Mouse (Mus musculus) midbrain, embryonic 13.5 days (tissue): ENCODE measurements around the gene Zp1. TPM values are rescaled to one million over a fixed set of nuclear protein-coding genes. Genes with fewer than 3 reads are reported as not detected.

Experiments used
- ATAC-seq: fragments of 200-750 bp; cut with Nextera tagmentation; 2 replicates; pipeline ENCODE4 v1.8.0; 2017; ENCODE audit warnings: mild to moderate bottlenecking, moderate TSS enrichment, moderate library complexity
- H3K27ac ChIP-seq: fragments of 300-500 bp; sonication (generic); 2 replicates; pipeline ENCODE4 v1.5.1; 2015; ENCODE audit warnings: inconsistent platforms, mild to moderate bottlenecking, moderate library complexity
- H3K27me3 ChIP-seq: fragments of 300-500 bp; sonication (generic); 2 replicates; pipeline ENCODE4 v1.6.1; 2015; ENCODE audit warnings: mild to moderate bottlenecking, inconsistent platforms
- H3K36me3 ChIP-seq: fragments of 300-500 bp; sonication (generic); 2 replicates; pipeline ENCODE4 v1.6.1; 2015; ENCODE audit warnings: mild to moderate bottlenecking, inconsistent platforms
- H3K4me1 ChIP-seq: fragments of 300-500 bp; sonication (generic); replicated peaks from 2 replicates; pipeline ENCODE4 v1.6.1; 2015; ENCODE audit warnings: inconsistent platforms
- H3K4me2 ChIP-seq: fragments of 300-500 bp; sonication (generic); replicated peaks from 2 replicates; pipeline ENCODE4 v1.6.1; 2015; ENCODE audit warnings: moderate library complexity, mild to moderate bottlenecking, inconsistent platforms
- H3K4me3 ChIP-seq: fragments of 300-500 bp; sonication (generic); replicated peaks from 2 replicates; pipeline ENCODE4 v1.5.1; 2015; ENCODE audit warnings: mild to moderate bottlenecking, inconsistent platforms
- H3K9ac ChIP-seq: fragments of 300-500 bp; sonication (generic); replicated peaks from 2 replicates; pipeline ENCODE4 v1.6.1; 2015; ENCODE audit warnings: mild to moderate bottlenecking, inconsistent platforms
- H3K9me3 ChIP-seq: fragments of 300-500 bp; sonication (generic); 2 replicates; pipeline ENCODE4 v1.6.1; 2016; ENCODE audit warnings: mild to moderate bottlenecking, inconsistent platforms
- WGBS: fragments of 180-500 bp; shearing (Covaris S2); methylation state at CpG from one replicate; pipeline ENCODE4 v1.1.7; 2015; 5-methylcytosine and 5-hydroxymethylcytosine counted together
- polyA plus RNA-seq: library from polyadenylated mRNA; unstranded; fragments of >200 nt; fragmentation: Nextera tagmentation; extraction: Ambion mirVana; gene quantifications from 2 replicates; pipeline ENCODE4 v1.2.1, GENCODE M21; 2015

Gene Zp1
- polyA plus RNA-seq, 1 experiment from 2014 or later = not detected

- H3K27ac ChIP-seq = no peak overlapping the region
- ATAC-seq = no peak
- no peak overlapping the region for H3K4me2 ChIP-seq
- no peak overlapping the region for H3K4me3 ChIP-seq
- H3K9ac ChIP-seq = no peak overlapping the region
- H3K4me1 ChIP-seq = peaks cover 42% of the 10 kb centered on the region
- H3K9me3 ChIP-seq = no peaks in the 10 kb centered on the region
- no peaks in the 10 kb centered on the region for H3K27me3 ChIP-seq
- WGBS = 86% methylated on average over 3 of the region's 3 CpGs
- peaks cover 36% of the 10 kb centered on the region for H3K36me3 ChIP-seq
Observed at GRCm38 (mm10) chr19:10943955-10944354, 23.5 kb upstream of the Zp1 start.

- H3K36me3 ChIP-seq = peaks cover 36% of the 10 kb centered on the region
- peak overlapping the region; percentile 65 for H3K4me2 ChIP-seq
- under 1% methylated on average over 40 of the region's 40 CpGs for WGBS
- peaks cover 18% of the 10 kb centered on the region for H3K4me1 ChIP-seq
- 0 out of 2 replicates have a peak, but pooled peaks cover 6% of the 10 kb centered on the region for H3K27me3 ChIP-seq
- H3K9ac ChIP-seq = peak overlapping the region; percentile 67
- H3K4me3 ChIP-seq = peak overlapping the region; percentile 39
- peak overlapping the region; percentile 74 for H3K27ac ChIP-seq
- no peaks in the 10 kb centered on the region for H3K9me3 ChIP-seq
- ATAC-seq = peak; percentile 82
Observed at GRCm38 (mm10) chr19:10940801-10941457, 20.5 kb upstream of the Zp1 start.

GRCm38 (mm10) chr19:10940097-10940800 lies 19.8 kb upstream of the Zp1 start:
- H3K27me3 ChIP-seq = 0 out of 2 replicates have a peak, but pooled peaks cover 6% of the 10 kb centered on the region
- peaks cover 18% of the 10 kb centered on the region for H3K4me1 ChIP-seq
- peaks cover 34% of the 10 kb centered on the region for H3K36me3 ChIP-seq
- no peaks in the 10 kb centered on the region for H3K9me3 ChIP-seq
- peak overlapping the region; percentile 39 for H3K4me3 ChIP-seq
- peak overlapping the region; percentile 67 for H3K9ac ChIP-seq
- peak overlapping the region; percentile 65 for H3K4me2 ChIP-seq
- 18% methylated on average over 37 of the region's 37 CpGs for WGBS
- ATAC-seq = peak; percentile 94
- H3K27ac ChIP-seq = peak overlapping the region; percentile 74

GRCm38 (mm10) chr19:10938771-10939170 lies 18.3 kb upstream of the Zp1 start:
- Histone ChIP-seq H3K4me3 (no peak overlapping the region), H3K4me2 (no peak overlapping the region), H3K4me1 (peaks cover 20% of the 10 kb centered on the region), H3K36me3 (peaks cover 19% of the 10 kb centered on the region), H3K27me3 (0 out of 2 replicates have a peak, but pooled peaks cover 6% of the 10 kb centered on the region), H3K27ac (no peak overlapping the region), H3K9ac (no peak overlapping the region), H3K9me3 (no peaks in the 10 kb centered on the region)
- ATAC-seq = no peak
- 66% methylated on average over 3 of the region's 3 CpGs for WGBS

GRCm38 (mm10) chr19:10937110-10937563 lies 16.7 kb upstream of the Zp1 start, which contains the start of gene Ptgdr2:
Gene Ptgdr2 (plus strand): TSS chr19:10937160.
- Histone ChIP-seq H3K4me2 (no peak within 1 kb of the TSS), H3K4me3 (no peak within 1 kb of the TSS), H3K27me3 (0 out of 2 replicates have a peak, but pooled peaks cover 6% of the 10 kb centered on the region), H3K9ac (no peak within 1 kb of the TSS), H3K36me3 (peaks cover 3% of the 10 kb centered on the region), H3K9me3 (no peaks in the 10 kb centered on the region), H3K27ac (no peak within 1 kb of the TSS), H3K4me1 (peaks cover 20% of the 10 kb centered on the region)
- no peak for ATAC-seq
- WGBS = 58% methylated on average over 5 of the region's 5 CpGs

DNA sequence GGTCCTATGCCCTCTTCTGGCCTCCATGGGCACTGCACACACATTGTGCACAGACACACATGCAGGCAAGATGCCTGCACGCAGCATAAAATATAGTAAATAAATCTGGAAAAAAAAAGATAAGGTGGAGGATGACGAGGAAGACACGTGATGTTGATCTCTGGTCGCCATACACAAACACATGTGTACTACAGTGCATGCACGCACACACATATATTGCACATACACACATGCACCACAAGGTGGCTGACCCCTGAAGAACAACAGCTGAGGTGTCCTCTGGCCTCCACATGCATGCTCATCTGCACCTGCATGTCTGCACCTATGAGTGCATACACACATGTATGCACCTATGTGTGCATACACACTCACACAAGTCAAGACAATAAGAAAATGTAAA lies 15.6 kb upstream of the Zp1 start:
- 87% methylated on average over 5 of the region's 5 CpGs for WGBS
- Histone ChIP-seq H3K4me3 (no peak overlapping the region), H3K27ac (no peak overlapping the region), H3K27me3 (0 out of 2 replicates have a peak, but pooled peaks cover 6% of the 10 kb centered on the region), H3K36me3 (no peaks in the 10 kb centered on the region), H3K4me2 (no peak overlapping the region), H3K4me1 (peaks cover 15% of the 10 kb centered on the region), H3K9me3 (no peaks in the 10 kb centered on the region), H3K9ac (no peak overlapping the region)
- no peak for ATAC-seq

- 15% methylated on average over 5 of the region's 5 CpGs for WGBS
- Histone ChIP-seq H3K27ac (no peak overlapping the region), H3K9me3 (no peaks in the 10 kb centered on the region), H3K4me3 (no peak overlapping the region), H3K27me3 (0 out of 2 replicates have a peak, but pooled peaks cover 6% of the 10 kb centered on the region), H3K36me3 (no peaks in the 10 kb centered on the region), H3K4me2 (no peak overlapping the region), H3K4me1 (peaks cover 4% of the 10 kb centered on the region; the same call in 1 of the 2 replicates), H3K9ac (no peak overlapping the region)
- no peak for ATAC-seq
Observed at GRCm38 (mm10) chr19:10935029-10935428, 14.6 kb upstream of the Zp1 start.

- Histone ChIP-seq H3K27ac (no peak overlapping the region), H3K4me2 (no peak overlapping the region), H3K9ac (no peak overlapping the region), H3K4me3 (no peak overlapping the region), H3K36me3 (no peaks in the 10 kb centered on the region), H3K4me1 (peaks cover 9% of the 10 kb centered on the region; the same call in 1 of the 2 replicates), H3K9me3 (no peaks in the 10 kb centered on the region), H3K27me3 (no peaks in the 10 kb centered on the region)
- 88% methylated on average over 2 of the region's 2 CpGs for WGBS
- no peak for ATAC-seq
Observed at GRCm38 (mm10) chr19:10930641-10931040, 10.2 kb upstream of the Zp1 start.

GRCm38 (mm10) chr19:10926666-10927065 lies 6.2 kb upstream of the Zp1 start:
- 36% methylated on average over 4 of the region's 4 CpGs for WGBS
- H3K36me3 ChIP-seq = no peaks in the 10 kb centered on the region
- H3K4me2 ChIP-seq = no peak overlapping the region
- 0 out of 2 replicates have a peak overlapping the region, but pooled peaks have one; percentile 30 for H3K27ac ChIP-seq
- H3K4me1 ChIP-seq = peaks cover 7% of the 10 kb centered on the region; the same call in 1 of the 2 replicates
- H3K9me3 ChIP-seq = no peaks in the 10 kb centered on the region
- H3K27me3 ChIP-seq = no peaks in the 10 kb centered on the region
- no peak for ATAC-seq
- no peak overlapping the region for H3K9ac ChIP-seq
- no peak overlapping the region for H3K4me3 ChIP-seq

DNA sequence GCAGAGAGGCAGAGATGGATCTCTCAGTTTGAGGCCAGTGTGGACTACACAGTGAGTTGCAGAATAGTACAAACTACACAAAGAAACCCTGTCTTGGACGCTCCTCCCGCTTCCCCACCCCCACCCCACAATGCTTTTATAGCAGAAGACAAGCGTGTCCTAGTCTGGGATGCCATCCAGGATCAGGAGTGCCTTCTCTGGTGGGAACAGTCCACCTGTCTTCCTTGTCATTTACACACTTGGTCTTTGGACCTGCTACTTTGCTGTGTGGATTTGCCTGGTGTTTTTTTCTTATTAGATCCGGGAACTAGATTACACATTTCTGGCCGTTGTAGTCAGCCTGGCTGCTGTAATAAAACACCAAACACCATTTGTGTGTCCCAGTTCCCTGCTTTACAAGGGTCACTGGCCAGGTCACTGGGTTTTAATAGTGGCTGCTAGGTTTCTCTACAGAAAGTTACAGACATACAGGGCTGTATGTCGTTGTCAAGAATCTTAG lies 5.7 kb upstream of the Zp1 start:
- no peaks in the 10 kb centered on the region for H3K27me3 ChIP-seq
- H3K9me3 ChIP-seq = no peaks in the 10 kb centered on the region
- H3K4me1 ChIP-seq = peaks cover 7% of the 10 kb centered on the region; the same call in 1 of the 2 replicates
- peak overlapping the region; percentile 30; the same call in 1 of the 2 replicates for H3K27ac ChIP-seq
- WGBS = 18% methylated on average over 6 of the region's 6 CpGs
- no peak for ATAC-seq
- H3K9ac ChIP-seq = no peak overlapping the region
- H3K4me3 ChIP-seq = no peak overlapping the region
- H3K4me2 ChIP-seq = no peak overlapping the region
- H3K36me3 ChIP-seq = no peaks in the 10 kb centered on the region

DNA sequence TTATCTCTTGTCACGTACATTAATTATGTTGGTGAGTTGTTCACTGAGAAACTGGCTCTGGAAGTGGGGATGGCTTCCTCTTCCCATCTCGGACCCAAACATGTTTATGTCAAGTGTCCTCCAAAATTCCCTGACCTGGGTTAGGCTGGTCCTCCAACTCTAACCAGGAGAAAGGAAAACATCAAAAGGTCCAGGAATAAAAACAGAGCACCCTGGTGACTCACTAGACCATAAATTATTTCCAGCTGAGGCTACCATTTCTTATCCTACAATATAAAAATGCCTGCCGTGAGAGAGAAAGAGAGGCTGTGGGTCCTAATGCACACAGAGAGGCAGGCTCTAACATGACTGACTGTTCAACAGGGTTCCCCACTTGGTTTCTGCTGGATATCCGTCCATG lies 3.8 kb upstream of the Zp1 start:
- no peak overlapping the region for H3K4me3 ChIP-seq
- no peaks in the 10 kb centered on the region for H3K9me3 ChIP-seq
- no peaks in the 10 kb centered on the region for H3K27me3 ChIP-seq
- no peak for ATAC-seq
- peaks cover 7% of the 10 kb centered on the region; the same call in 1 of the 2 replicates for H3K4me1 ChIP-seq
- WGBS = 82% methylated on average over 4 of the region's 4 CpGs
- no peak overlapping the region for H3K27ac ChIP-seq
- H3K9ac ChIP-seq = no peak overlapping the region
- no peak overlapping the region for H3K4me2 ChIP-seq
- H3K36me3 ChIP-seq = no peaks in the 10 kb centered on the region

DNA sequence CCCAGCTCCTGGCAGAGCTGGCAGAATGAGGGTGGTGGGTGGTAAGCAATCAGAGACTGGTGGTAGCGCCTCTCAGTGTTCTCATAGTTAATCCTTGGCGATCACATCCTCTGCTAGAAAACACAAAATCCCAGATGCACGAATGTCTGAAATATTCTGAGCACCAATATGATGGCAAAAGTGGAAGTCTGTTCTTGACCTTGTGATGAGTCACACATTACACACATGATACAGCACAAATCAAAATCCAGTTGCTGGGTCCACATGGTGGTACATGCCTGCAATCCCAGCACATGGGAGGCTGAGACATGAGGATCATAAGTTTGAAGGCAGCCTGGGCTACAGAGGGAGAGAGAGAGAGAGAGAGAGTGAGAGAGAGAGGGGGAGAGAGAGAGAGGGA lies 626 bp upstream of the Zp1 start:
- Histone ChIP-seq H3K9ac (no peak overlapping the region), H3K4me2 (no peak overlapping the region), H3K4me3 (no peak overlapping the region), H3K27me3 (no peaks in the 10 kb centered on the region), H3K27ac (no peak overlapping the region), H3K9me3 (no peaks in the 10 kb centered on the region), H3K4me1 (peaks cover under 1% of the 10 kb centered on the region; the same call in 1 of the 2 replicates), H3K36me3 (no peaks in the 10 kb centered on the region)
- ATAC-seq = no peak
- whole genome bisulfite sequencing = 77% methylated on average over 3 of the region's 3 CpGs
